Mouse (Mus musculus) testis, adult 2 months (tissue): ENCODE results near the gene Ilkap. TPM values are rescaled to one million over a fixed set of nuclear protein-coding genes. Genes with fewer than 3 reads are reported as not detected.

ENCODE experiments used
- H3K27ac ChIP-seq: fragments of 200-500 bp; 2 replicates; pipeline ENCODE4 v1.5.1; 2012; ENCODE audit warnings: low read depth, low read length; ENCODE audit not compliant: control insufficient read depth, insufficient read depth
- H3K27me3 ChIP-seq: fragments of 200-500 bp; 2 replicates; pipeline ENCODE4 v1.6.1; 2012; ENCODE audit warnings: mild to moderate bottlenecking, low read length, moderate library complexity; ENCODE audit not compliant: control insufficient read depth, insufficient read depth
- H3K36me3 ChIP-seq: fragments of 200-500 bp; 2 replicates; pipeline ENCODE4 v1.6.1; 2012; ENCODE audit warnings: mild to moderate bottlenecking, low read length; ENCODE audit not compliant: control insufficient read depth, insufficient read depth
- H3K4me1 ChIP-seq: fragments of 200-500 bp; 2 replicates; pipeline ENCODE4 v1.6.1; 2012; ENCODE audit warnings: low read length; ENCODE audit not compliant: control insufficient read depth, insufficient read depth
- H3K4me3 ChIP-seq: fragments of 200-500 bp; 2 replicates; pipeline ENCODE4 v1.5.1; 2012; ENCODE audit warnings: low read depth, mild to moderate bottlenecking, low read length, moderate library complexity, mixed read lengths; ENCODE audit not compliant: control insufficient read depth
- CTCF ChIP-seq: fragments of 200-500 bp; IDR thresholded peaks from 2 replicates; pipeline ENCODE4 v1.5.1; 2012; ENCODE audit warnings: low read depth, mild to moderate bottlenecking, inconsistent platforms, low read length, moderate library complexity; ENCODE audit not compliant: control insufficient read depth, insufficient read depth, insufficient replicate concordance
- POLR2A ChIP-seq: fragments of 200-500 bp; IDR thresholded peaks from 2 replicates; pipeline ENCODE4 v1.6.1; 2012; ENCODE audit warnings: low read depth, mild to moderate bottlenecking, inconsistent platforms, low read length, moderate library complexity; ENCODE audit not compliant: control insufficient read depth
- polyA plus RNA-seq: library from polyadenylated mRNA; depleted of rRNA; stranded (reverse); fragments of >200 nt; gene quantifications from 2 replicates; pipeline ENCODE4 v1.2.3, GENCODE M21; 2012

Gene Ilkap
- polyA plus RNA-seq, 1 experiment: 20.2 TPM

- no peak overlapping the region for H3K4me3 ChIP-seq
- no peaks in the 10 kb centered on the region for H3K27me3 ChIP-seq
- H3K4me1 ChIP-seq: peaks cover 4% of the 10 kb centered on the region
- no peak overlapping the region for H3K27ac ChIP-seq
- no peak for TF ChIP-seq POLR2A
- TF ChIP-seq CTCF: no peak
- H3K36me3 ChIP-seq: no peaks in the 10 kb centered on the region; the same call in 1 of the 2 replicates
Observed at GRCm38 (mm10) chr1:91437573-91437972, 39.0 kb upstream of the Ilkap start.

- Histone ChIP-seq H3K4me1 (peaks cover 4% of the 10 kb centered on the region), H3K36me3 (no peaks in the 10 kb centered on the region; the same call in 1 of the 2 replicates), H3K27ac (no peak overlapping the region), H3K27me3 (no peaks in the 10 kb centered on the region), H3K4me3 (no peak overlapping the region)
- TF ChIP-seq POLR2A (no peak), CTCF (no peak)
Observed at GRCm38 (mm10) chr1:91437083-91437400, 38.4 kb upstream of the Ilkap start.

DNA sequence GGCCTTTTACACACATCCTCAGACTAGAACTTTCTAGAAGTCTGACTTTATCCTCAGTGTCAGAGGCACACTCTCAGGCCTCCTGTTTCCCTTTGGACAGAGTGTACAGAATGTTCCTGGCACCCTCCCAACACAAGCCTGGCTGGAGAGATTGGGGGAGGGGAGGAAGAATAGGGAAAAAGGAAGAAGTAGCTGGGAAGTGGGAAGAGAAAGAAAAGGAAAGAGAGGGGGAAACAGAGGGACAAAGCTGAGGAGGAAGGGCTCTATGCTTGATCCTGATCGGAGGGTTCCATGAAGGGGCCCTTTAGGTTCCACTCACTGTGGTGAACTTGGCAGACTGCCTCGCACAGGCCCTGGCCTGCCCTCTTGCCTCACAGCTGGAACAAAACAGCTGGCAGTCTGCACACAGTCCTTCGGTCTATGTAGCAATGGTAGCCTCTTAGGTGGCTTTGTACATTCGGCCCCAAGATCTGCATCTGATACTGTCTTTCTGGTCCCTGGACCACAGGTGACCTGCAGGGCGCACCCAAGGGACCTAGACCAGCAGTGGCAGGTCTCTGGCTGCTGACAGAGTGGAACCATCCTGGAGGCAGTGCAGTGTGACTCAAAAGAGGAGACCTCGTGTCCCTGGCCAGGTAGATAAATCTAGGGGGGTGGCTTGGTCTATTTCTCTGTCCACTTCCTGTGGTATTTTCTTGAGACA lies 37.9 kb upstream of the Ilkap start:
- H3K27ac ChIP-seq: peak overlapping the region; percentile 43; the same call in 1 of the 2 replicates

DNA sequence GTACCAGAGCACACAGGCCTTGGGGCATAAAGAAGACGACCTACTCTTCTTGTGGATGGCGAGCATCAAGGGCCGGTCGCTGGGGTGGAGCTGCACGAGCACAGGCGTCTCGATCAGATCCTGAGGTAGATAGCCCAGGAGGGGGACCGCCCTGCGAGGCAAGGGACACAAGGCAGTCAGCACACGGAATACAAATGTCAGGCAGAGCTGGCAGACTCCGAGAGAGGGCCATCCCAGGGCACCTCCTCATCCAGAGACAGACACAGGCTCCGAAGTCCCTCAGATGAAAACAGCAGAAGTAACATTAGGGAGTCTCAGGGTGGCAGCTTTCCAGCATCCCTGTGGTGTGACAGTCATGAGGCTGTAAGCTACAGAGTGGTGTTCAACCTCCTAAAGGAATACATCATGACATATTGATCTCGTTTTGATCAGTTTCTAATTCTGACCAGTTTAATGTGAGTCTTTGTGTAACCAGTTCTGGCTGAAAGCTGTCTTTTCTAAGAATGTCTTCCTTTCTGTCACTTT lies 37.1 kb upstream of the Ilkap start:
- H3K36me3 ChIP-seq: no peaks in the 10 kb centered on the region; the same call in 1 of the 2 replicates
- no peak for TF ChIP-seq POLR2A
- TF ChIP-seq CTCF: no peak
- no peak overlapping the region for H3K4me3 ChIP-seq
- no peak overlapping the region for H3K27ac ChIP-seq
- peaks cover 4% of the 10 kb centered on the region for H3K4me1 ChIP-seq
- no peaks in the 10 kb centered on the region for H3K27me3 ChIP-seq

More for the DNA sequence above, 37.9 kb upstream of the Ilkap start:
- TF ChIP-seq CTCF (no peak), POLR2A (no peak)
- Histone ChIP-seq H3K4me3 (no peak overlapping the region), H3K27me3 (no peaks in the 10 kb centered on the region), H3K36me3 (no peaks in the 10 kb centered on the region; the same call in 1 of the 2 replicates), H3K4me1 (peaks cover 4% of the 10 kb centered on the region)

- no peak overlapping the region for H3K27ac ChIP-seq
- no peaks in the 10 kb centered on the region for H3K27me3 ChIP-seq
- peaks cover 4% of the 10 kb centered on the region for H3K4me1 ChIP-seq
- no peak overlapping the region for H3K4me3 ChIP-seq
- no peaks in the 10 kb centered on the region; the same call in 1 of the 2 replicates for H3K36me3 ChIP-seq
- TF ChIP-seq CTCF: no peak
- TF ChIP-seq POLR2A: no peak
Observed at GRCm38 (mm10) chr1:91434905-91435304, 36.3 kb upstream of the Ilkap start.

DNA sequence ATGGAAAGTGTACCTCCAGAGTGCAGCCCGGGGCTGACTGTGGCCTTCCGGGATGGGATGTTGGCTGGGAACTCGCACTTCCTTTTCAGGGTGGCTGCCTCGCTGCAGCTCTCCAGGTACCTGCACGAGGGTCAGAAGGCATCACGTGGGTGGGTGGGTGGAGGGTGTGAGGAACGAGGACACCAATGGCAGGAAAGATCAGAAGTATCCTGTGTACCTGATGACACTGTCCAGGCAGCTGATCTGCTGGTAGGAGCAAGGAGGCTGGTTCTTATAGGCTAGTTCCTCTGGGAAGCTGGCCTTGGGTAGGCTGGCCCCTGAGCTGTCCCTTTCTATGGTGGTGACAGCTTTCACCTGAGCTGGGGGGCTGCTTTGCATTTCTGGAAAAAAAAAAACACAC lies 32.1 kb upstream of the Ilkap start:
- no peak overlapping the region for H3K4me3 ChIP-seq
- no peaks in the 10 kb centered on the region for H3K4me1 ChIP-seq
- no peaks in the 10 kb centered on the region for H3K27me3 ChIP-seq
- TF ChIP-seq CTCF (no peak), POLR2A (no peak)
- H3K36me3 ChIP-seq: no peaks in the 10 kb centered on the region; the same call in 1 of the 2 replicates
- H3K27ac ChIP-seq: no peak overlapping the region

GRCm38 (mm10) chr1:91429212-91429611 lies 30.6 kb upstream of the Ilkap start:
- TF ChIP-seq CTCF (no peak), POLR2A (no peak)
- Histone ChIP-seq H3K4me1 (no peaks in the 10 kb centered on the region), H3K36me3 (no peaks in the 10 kb centered on the region; the same call in 1 of the 2 replicates), H3K4me3 (no peak overlapping the region), H3K27me3 (no peaks in the 10 kb centered on the region), H3K27ac (no peak overlapping the region)
